Mouse (Mus musculus) liver, postnatal 0 days (tissue): ENCODE measurements around the gene Sfswap. TPM values are rescaled to one million over a fixed set of nuclear protein-coding genes. Genes with fewer than 3 reads are reported as not detected.

Experiments
- ATAC-seq: fragments of 200-750 bp; cut with Nextera tagmentation; 2 replicates; pipeline ENCODE4 v1.8.0; 2017; ENCODE audit warnings: mild to moderate bottlenecking, moderate library complexity
- DNase-seq: peaks from one replicate; pipeline ENCODE4 v3.0.0-alpha.2; 2016
- H3K27ac ChIP-seq: fragments of 300-500 bp; sonication (generic); 2 replicates; pipeline ENCODE4 v1.5.1; 2014; ENCODE audit warnings: antibody characterized with exemption, moderate library complexity, mild to moderate bottlenecking, low read depth
- H3K27me3 ChIP-seq: fragments of 300-500 bp; sonication (generic); 2 replicates; pipeline ENCODE4 v1.6.1; 2014; ENCODE audit warnings: low read length, control low read depth, mixed read lengths; ENCODE audit not compliant: insufficient read depth
- H3K36me3 ChIP-seq: fragments of 300-500 bp; sonication (generic); replicated peaks from 2 replicates; pipeline ENCODE4 v1.6.1; 2014; ENCODE audit warnings: mild to moderate bottlenecking, control low read depth, low read length, moderate library complexity, mixed read lengths; ENCODE audit not compliant: insufficient read depth
- H3K4me1 ChIP-seq: fragments of 300-500 bp; sonication (generic); 2 replicates; pipeline ENCODE4 v1.6.1; 2014; ENCODE audit warnings: antibody characterized with exemption, mild to moderate bottlenecking, control low read depth; ENCODE audit not compliant: insufficient read depth
- H3K4me2 ChIP-seq: fragments of 300-500 bp; sonication (generic); 2 replicates; pipeline ENCODE4 v1.6.1; 2014; ENCODE audit warnings: low read depth, mild to moderate bottlenecking, low read length, moderate library complexity, mixed read lengths
- H3K4me3 ChIP-seq: fragments of 300-500 bp; sonication (generic); 2 replicates; pipeline ENCODE4 v1.5.1; 2014; ENCODE audit warnings: low read depth, low read length
- H3K9ac ChIP-seq: fragments of 300-500 bp; sonication (generic); replicated peaks from 2 replicates; pipeline ENCODE4 v1.6.1; 2014; ENCODE audit warnings: mild to moderate bottlenecking, moderate library complexity
- H3K9me3 ChIP-seq: fragments of 300-500 bp; sonication (generic); 2 replicates; pipeline ENCODE4 v1.6.1; 2016; ENCODE audit warnings: mild to moderate bottlenecking, control low read depth, low read length, mixed read lengths
- CTCF ChIP-seq: sonication (generic); IDR thresholded peaks from 2 replicates; pipeline ENCODE4 v1.5.1; 2016; ENCODE audit warnings: antibody characterized with exemption, low read depth
- EP300 ChIP-seq: IDR thresholded peaks from 2 replicates; pipeline ENCODE4 v1.6.1; 2016; ENCODE audit warnings: antibody characterized with exemption, low read depth, mild to moderate bottlenecking
- WGBS: fragments of 180-500 bp; shearing (Covaris S2); extraction: QIAGEN DNeasy Blood & Tissue Kit; methylation state at CpG from one replicate; pipeline ENCODE4 v1.1.7; 2014; ENCODE audit not compliant: insufficient replicate concordance; 5-methylcytosine and 5-hydroxymethylcytosine counted together
- polyA plus RNA-seq: library from polyadenylated mRNA; unstranded; fragments of >200 nt; fragmentation: Nextera tagmentation; extraction: Ambion mirVana; gene quantifications from 2 replicates; pipeline ENCODE4 v1.2.1, GENCODE M21; 2015

Gene Sfswap
- polyA plus RNA-seq, 1 experiment from 2014 or later, result 11.0 TPM

DNA sequence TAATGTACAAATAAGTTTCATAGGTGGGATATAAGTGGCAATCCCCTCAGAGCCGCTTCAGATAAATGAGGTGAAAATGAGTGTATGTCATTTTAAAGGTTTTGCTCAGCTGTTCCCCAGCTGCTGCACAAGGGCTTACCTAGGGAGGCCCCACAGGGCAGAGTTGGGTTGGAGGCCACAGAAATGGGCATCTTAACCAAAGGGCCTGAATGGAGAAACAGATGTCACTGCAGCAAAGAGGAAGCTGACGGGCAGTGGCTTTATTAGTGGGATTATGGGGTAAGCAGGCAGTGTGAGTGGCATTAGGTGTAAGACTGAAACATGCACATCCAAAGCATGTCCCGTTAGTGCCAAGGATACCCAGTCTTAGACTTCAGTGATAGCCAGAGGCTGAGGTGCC, 20.9 kb downstream of the Sfswap start:
- Histone ChIP-seq H3K4me2 (no peak overlapping the region), H3K27me3 (no peaks in the 10 kb centered on the region), H3K27ac (no peak overlapping the region), H3K9ac (no peak overlapping the region), H3K36me3 (peaks cover 78% of the 10 kb centered on the region), H3K4me1 (no peaks in the 10 kb centered on the region), H3K4me3 (no peak overlapping the region), H3K9me3 (no peaks in the 10 kb centered on the region)
- TF ChIP-seq EP300, result no peak
- no peak for TF ChIP-seq CTCF
- 81% methylated on average over 3 of the region's 3 CpGs for WGBS
- DNase-seq, result no peak
- ATAC-seq, result no peak

DNA sequence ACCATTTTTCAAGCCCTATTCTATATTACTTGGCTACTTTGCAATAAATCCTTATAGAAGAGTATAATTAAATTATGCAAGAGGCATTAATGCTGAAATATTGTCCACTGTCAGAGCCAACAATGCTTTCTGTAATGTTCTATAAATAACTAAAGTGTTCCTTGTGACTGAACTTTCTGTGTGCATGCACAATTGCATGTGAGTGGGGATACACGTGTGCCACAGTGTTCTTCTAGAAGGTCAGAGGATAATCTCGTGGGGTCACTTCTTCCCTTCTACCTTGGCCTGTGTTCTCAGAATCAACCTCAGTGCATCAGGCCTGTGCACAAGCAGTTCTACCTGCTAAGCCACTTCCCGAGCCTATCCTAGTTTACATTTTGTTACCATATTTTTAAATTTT, 22.1 kb downstream of the Sfswap start:
- WGBS, result 83% methylated on average over 3 of the region's 3 CpGs
- H3K4me3 ChIP-seq, result no peak overlapping the region
- no peaks in the 10 kb centered on the region for H3K4me1 ChIP-seq
- ATAC-seq, result no peak
- no peaks in the 10 kb centered on the region for H3K9me3 ChIP-seq
- H3K27me3 ChIP-seq, result no peaks in the 10 kb centered on the region
- no peak overlapping the region for H3K27ac ChIP-seq
- TF ChIP-seq CTCF, result no peak
- no peak for TF ChIP-seq EP300
- no peak for DNase-seq
- no peak overlapping the region for H3K9ac ChIP-seq
- no peak overlapping the region for H3K4me2 ChIP-seq
- peaks cover 71% of the 10 kb centered on the region for H3K36me3 ChIP-seq

DNA sequence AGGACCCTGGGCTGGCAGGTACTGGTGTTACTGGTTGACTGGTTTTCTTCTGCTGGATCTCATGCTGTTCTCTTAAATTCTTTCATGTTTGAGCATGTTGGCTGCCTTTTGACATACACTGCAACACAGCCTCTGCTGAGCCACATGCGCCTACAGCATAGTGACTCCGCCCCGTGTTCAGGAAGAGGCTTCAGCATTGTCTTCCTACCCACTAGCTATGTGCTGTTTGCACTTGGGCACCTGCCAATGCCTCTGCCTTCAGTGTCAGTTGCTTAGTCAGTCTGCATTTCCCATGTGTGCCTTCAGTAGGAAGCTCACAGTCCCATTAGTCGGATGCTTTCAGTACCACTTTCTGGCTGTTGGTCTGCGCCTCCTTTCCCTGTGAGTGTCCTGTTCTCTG, 23.7 kb downstream of the Sfswap start:
- no peak overlapping the region for H3K27ac ChIP-seq
- TF ChIP-seq EP300 (no peak), CTCF (no peak)
- peaks cover 69% of the 10 kb centered on the region for H3K36me3 ChIP-seq
- no peaks in the 10 kb centered on the region for H3K27me3 ChIP-seq
- H3K4me1 ChIP-seq, result no peaks in the 10 kb centered on the region
- WGBS, result 86% methylated on average over 5 of the region's 5 CpGs
- no peak overlapping the region for H3K4me2 ChIP-seq
- no peak overlapping the region for H3K9ac ChIP-seq
- no peaks in the 10 kb centered on the region for H3K9me3 ChIP-seq
- no peak overlapping the region for H3K4me3 ChIP-seq
- DNase-seq, result no peak
- no peak for ATAC-seq

DNA sequence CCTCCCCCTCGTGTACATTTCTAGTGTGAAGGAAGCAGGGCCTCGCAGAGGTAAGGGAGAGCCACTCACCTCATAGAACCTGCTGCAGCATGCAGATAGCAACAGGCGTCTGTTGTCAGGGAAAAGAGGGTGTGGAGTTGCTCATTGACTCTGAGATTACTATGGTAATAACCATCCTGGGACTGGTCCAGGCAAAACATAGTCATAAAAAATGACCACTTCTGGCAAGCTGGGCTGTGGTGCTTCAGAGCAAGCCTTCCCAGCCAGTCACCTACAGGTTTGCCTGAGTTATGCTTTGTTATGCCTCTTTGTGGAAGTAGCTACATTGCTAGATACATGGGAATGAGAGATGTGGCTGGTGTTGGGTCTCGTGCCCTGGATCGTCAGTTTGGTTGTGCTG, 26.1 kb downstream of the Sfswap start:
- WGBS, result 67% methylated on average over 5 of the region's 5 CpGs

DNA sequence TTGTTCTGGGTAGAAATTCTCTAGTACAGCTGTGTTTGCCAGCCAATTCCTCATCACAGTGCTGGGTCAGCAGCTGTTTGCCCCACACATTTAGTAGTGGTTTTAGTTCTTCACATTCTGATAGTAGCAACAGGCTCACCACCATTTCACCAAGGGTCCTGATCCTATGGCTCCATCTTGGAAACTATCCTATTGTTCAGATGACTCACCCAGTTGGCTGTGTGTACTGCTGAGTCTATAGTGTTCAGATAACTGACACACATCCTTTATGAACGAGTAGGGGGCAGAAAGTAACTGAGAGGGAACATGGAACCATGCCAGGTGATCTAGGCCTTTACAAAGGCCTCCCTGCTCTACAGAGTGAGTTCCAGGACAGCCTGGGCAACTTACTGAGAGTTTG, 28.6 kb downstream of the Sfswap start:
- no peak for DNase-seq
- TF ChIP-seq EP300, result no peak
- no peak for TF ChIP-seq CTCF
- H3K4me3 ChIP-seq, result no peak overlapping the region
- H3K36me3 ChIP-seq, result peaks cover 59% of the 10 kb centered on the region
- H3K27me3 ChIP-seq, result no peaks in the 10 kb centered on the region
- H3K4me1 ChIP-seq, result no peaks in the 10 kb centered on the region
- 66% methylated on average over 1 of the region's 1 CpGs for WGBS
- no peak overlapping the region for H3K27ac ChIP-seq
- no peak overlapping the region for H3K4me2 ChIP-seq
- ATAC-seq, result no peak
- H3K9me3 ChIP-seq, result no peaks in the 10 kb centered on the region
- H3K9ac ChIP-seq, result no peak overlapping the region

More for the DNA sequence above, 26.1 kb downstream of the Sfswap start:
- Histone ChIP-seq H3K9ac (no peak overlapping the region), H3K4me1 (no peaks in the 10 kb centered on the region), H3K36me3 (peaks cover 65% of the 10 kb centered on the region), H3K4me3 (no peak overlapping the region), H3K27ac (no peak overlapping the region), H3K9me3 (no peaks in the 10 kb centered on the region), H3K4me2 (no peak overlapping the region), H3K27me3 (no peaks in the 10 kb centered on the region)
- ATAC-seq (no peak), DNase-seq (no peak)
- TF ChIP-seq EP300, result no peak
- TF ChIP-seq CTCF, result no peak

DNA sequence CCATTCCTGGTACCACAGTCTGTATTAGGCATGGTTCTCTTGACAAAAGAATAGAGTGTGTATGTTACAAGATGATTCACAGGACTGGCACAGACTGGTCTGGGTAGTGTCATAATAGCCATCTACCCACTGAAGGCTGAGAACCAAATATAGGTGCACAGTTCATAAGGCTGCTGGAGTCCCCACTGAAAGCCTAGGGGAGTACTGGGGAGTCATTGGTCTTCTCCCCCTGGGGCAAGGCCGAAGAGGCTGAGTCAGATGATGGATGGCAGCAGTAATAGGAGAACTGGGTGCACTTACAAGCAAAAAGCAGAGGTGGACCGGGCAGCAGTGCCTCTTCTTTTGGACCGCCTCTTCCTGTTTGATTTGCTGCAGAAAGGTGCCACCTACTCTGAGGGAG, 32.7 kb downstream of the Sfswap start:
- Histone ChIP-seq H3K36me3 (peaks cover 44% of the 10 kb centered on the region), H3K9me3 (no peaks in the 10 kb centered on the region), H3K27me3 (no peaks in the 10 kb centered on the region), H3K9ac (no peak overlapping the region), H3K4me2 (no peak overlapping the region), H3K27ac (no peak overlapping the region), H3K4me3 (no peak overlapping the region), H3K4me1 (no peaks in the 10 kb centered on the region)
- 74% methylated on average over 3 of the region's 3 CpGs for WGBS
- DNase-seq (no peak), ATAC-seq (no peak)
- TF ChIP-seq CTCF, result no peak
- TF ChIP-seq EP300, result no peak

DNA sequence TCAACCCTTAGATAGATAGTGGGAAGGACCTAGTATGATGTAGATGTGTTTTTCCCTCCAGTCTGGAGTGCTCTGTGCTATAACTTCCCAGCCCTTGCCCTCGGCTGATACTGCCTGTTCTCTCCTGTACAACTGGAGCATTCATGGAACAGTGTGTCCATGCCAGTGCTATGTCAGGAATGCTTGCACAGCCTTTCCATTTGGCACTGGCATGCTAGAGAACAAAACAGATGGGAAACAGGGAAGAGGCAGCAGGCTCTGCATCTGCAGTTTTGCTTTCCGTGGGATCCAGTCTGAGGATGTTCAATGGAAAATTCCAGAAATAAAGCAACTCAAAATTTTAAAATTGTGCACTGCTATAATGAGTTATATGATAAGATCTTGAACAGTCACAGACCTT, 33.5 kb downstream of the Sfswap start:
- ATAC-seq (no peak), DNase-seq (no peak)
- H3K27me3 ChIP-seq, result no peaks in the 10 kb centered on the region
- H3K36me3 ChIP-seq, result peaks cover 42% of the 10 kb centered on the region
- no peak for TF ChIP-seq CTCF
- no peak for TF ChIP-seq EP300
- WGBS, result 90% methylated on average over 2 of the region's 2 CpGs
- H3K4me3 ChIP-seq, result no peak overlapping the region
- no peaks in the 10 kb centered on the region for H3K4me1 ChIP-seq
- H3K9me3 ChIP-seq, result no peaks in the 10 kb centered on the region
- no peak overlapping the region for H3K9ac ChIP-seq
- no peak overlapping the region for H3K27ac ChIP-seq
- H3K4me2 ChIP-seq, result no peak overlapping the region
